Mouse (Mus musculus): ENCODE data around the gene Slc45a2. TPM values are rescaled to one million over a fixed set of nuclear protein-coding genes. Genes with fewer than 3 reads are reported as not detected.

Slc45a2 gene
- total and polyA plus RNA-seq, 3 experiments, result 0.05 TPM; not detected in 2

DNA sequence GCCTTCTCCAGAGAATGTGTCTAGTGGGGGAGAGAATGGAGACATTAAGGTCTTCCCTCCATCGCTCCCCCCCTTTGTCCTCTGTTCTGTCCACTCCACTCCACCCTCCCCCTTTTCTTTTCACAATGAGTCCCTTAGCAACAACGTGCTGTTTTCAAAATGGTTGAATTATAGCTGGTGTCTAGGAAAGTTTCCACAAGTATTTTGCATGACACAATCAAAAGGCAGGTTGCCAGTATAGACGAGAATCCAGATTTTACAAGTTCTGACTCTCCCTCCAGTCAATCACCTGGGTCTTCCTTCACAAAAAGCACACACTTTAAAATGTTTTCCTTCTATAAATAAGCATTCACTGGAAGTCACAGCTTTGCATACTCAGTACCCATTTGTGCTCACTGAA, 43.8 kb upstream of the Slc45a2 start:
- no peak overlapping the region for H3K4me3 ChIP-seq (ENCODE audit: low read depth, low read length)
- no peak for DNase-seq (ENCODE audit: low spot score)
- ATAC-seq (ENCODE audit: extremely low read depth, insufficient number of reproducible peaks, low FRiP score, poor library complexity, severe bottlenecking), result no peak

DNA sequence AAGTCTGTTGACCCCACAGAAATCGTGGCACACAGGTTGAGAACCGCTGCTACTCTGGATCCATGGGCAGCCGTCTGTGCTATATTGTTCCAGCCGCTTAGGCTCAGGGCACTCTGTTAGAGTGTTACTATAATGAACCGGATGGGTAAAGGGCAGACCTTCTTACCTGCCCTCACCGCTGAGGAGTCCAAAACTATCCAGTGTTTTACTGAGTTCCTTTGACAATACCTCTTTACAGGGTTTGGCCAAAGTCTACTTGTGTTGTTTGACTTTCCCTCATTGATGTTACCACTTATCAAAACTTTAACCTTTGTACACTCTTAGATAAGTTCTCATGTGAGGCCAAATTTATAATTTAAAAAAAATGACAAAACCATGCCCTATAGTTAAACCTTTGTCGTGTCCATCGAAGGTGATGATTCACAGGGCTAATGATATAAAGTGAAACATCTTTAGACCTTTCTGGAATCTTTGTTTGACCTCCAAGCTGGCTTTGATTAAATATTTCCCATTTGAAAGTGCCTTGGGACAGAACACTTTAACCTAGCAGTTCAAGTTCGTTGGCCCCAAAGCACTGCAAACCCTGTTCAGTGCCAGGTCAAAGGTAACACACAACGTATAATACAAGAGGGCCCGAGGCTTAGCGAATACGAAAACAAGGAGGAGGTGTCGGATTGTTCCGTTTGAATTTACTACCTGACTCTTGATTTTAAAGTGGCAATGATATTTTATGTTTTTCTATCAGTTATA, 41.1 kb upstream of the Slc45a2 start:
- no peaks in the 10 kb centered on the region for H3K4me1 ChIP-seq (ENCODE audit: insufficient read depth, low read depth, low read length)
- H3K9me3 ChIP-seq (replicated peaks), result no peaks in the 10 kb centered on the region
- no peak overlapping the region for H3K4me3 ChIP-seq (ENCODE audit: low read depth, low read length)
- ATAC-seq (ENCODE audit: extremely low read depth, insufficient number of reproducible peaks, low FRiP score, poor library complexity, severe bottlenecking) (no peak), DNase-seq (ENCODE audit: low spot score) (no peak)
- no peaks in the 10 kb centered on the region for H3K36me3 ChIP-seq (replicated peaks)
- peaks cover 4% of the 10 kb centered on the region; the same call in 1 of the 2 replicates for H3K27me3 ChIP-seq (ENCODE audit: insufficient read depth, low read length)
- no peak for TF ChIP-seq GATA2 (IDR thresholded peaks at IDR 0.05; ENCODE audit: borderline replicate concordance, low read depth, low read length)
- no peak for TF ChIP-seq CTCF (IDR thresholded peaks at IDR 0.05; ENCODE audit: low read depth, low read length)
- TF ChIP-seq TAL1 (conservative IDR thresholded peaks at IDR 0.05; ENCODE audit: low read depth, low read length), result no peak
- no peak for TF ChIP-seq POLR2AphosphoS5 (IDR thresholded peaks at IDR 0.05; ENCODE audit: insufficient replicate concordance, low read depth, low read length)
- no peak for TF ChIP-seq GATA1 (IDR thresholded peaks at IDR 0.05; ENCODE audit: borderline replicate concordance, low read length)

More for the DNA sequence above, 43.8 kb upstream of the Slc45a2 start:
- H3K27me3 ChIP-seq (ENCODE audit: insufficient read depth, low read length), result peaks cover 10% of the 10 kb centered on the region; the same call in 1 of the 2 replicates
- no peaks in the 10 kb centered on the region for H3K4me1 ChIP-seq (ENCODE audit: insufficient read depth, low read depth, low read length)
- H3K9me3 ChIP-seq (replicated peaks), result no peaks in the 10 kb centered on the region
- H3K36me3 ChIP-seq (replicated peaks), result no peaks in the 10 kb centered on the region
- TF ChIP-seq GATA1 (IDR thresholded peaks at IDR 0.05; ENCODE audit: borderline replicate concordance, low read length), result no peak
- TF ChIP-seq TAL1 (conservative IDR thresholded peaks at IDR 0.05; ENCODE audit: low read depth, low read length), result no peak
- TF ChIP-seq CTCF (IDR thresholded peaks at IDR 0.05; ENCODE audit: low read depth, low read length), result no peak
- TF ChIP-seq GATA2 (IDR thresholded peaks at IDR 0.05; ENCODE audit: borderline replicate concordance, low read depth, low read length), result no peak
- TF ChIP-seq POLR2AphosphoS5 (IDR thresholded peaks at IDR 0.05; ENCODE audit: insufficient replicate concordance, low read depth, low read length), result no peak

DNA sequence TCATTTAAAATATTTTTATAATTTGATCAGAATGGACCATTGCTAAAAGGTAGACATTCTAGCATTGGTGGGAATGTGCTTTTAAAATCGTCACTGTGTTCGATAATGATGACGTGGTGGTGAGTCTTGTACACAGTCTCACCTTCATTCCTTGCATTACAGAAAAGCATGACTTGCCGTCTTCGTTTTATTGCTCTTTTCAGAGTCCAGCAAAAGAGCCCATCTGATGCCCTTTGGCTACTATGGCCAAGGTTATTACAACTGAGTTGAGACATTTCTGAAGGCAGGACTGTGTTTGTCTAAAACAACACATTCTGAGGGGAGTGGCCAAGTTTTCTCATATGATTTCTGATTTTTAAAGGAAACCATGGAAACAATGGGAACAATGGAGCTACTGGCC, 40.3 kb upstream of the Slc45a2 start:
- ATAC-seq (ENCODE audit: extremely low read depth, insufficient number of reproducible peaks, low FRiP score, poor library complexity, severe bottlenecking), result no peak
- DNase-seq (ENCODE audit: low spot score), result no peak
- no peak for TF ChIP-seq POLR2AphosphoS5 (IDR thresholded peaks at IDR 0.05; ENCODE audit: insufficient replicate concordance, low read depth, low read length)
- TF ChIP-seq TAL1 (conservative IDR thresholded peaks at IDR 0.05; ENCODE audit: low read depth, low read length), result no peak
- no peak for TF ChIP-seq GATA1 (IDR thresholded peaks at IDR 0.05; ENCODE audit: borderline replicate concordance, low read length)
- no peak for TF ChIP-seq CTCF (IDR thresholded peaks at IDR 0.05; ENCODE audit: low read depth, low read length)
- TF ChIP-seq GATA2 (IDR thresholded peaks at IDR 0.05; ENCODE audit: borderline replicate concordance, low read depth, low read length), result no peak

DNA sequence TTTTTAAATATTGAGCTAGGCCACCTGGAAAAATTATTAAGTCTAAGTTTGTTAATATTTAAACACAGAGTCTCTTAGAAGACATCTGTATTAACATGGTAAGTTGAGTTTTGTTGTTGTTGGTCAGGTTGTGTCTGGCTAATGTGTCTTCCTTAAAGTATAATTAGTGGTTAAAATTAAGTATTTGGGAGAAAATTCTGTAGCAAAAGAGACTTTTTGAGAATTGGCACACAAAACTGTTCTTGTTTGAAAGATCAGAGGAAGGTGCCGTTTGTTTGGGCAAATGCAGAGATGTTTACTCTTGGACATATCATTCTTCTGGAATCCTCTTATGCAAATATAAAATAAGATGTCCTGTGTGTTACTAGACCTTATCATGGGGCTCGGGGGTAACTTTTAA, 37.9 kb upstream of the Slc45a2 start:
- TF ChIP-seq TAL1 (conservative IDR thresholded peaks at IDR 0.05; ENCODE audit: low read depth, low read length), result no peak
- TF ChIP-seq GATA2 (IDR thresholded peaks at IDR 0.05; ENCODE audit: borderline replicate concordance, low read depth, low read length), result no peak
- TF ChIP-seq CTCF (IDR thresholded peaks at IDR 0.05; ENCODE audit: low read depth, low read length), result no peak
- no peak for TF ChIP-seq POLR2AphosphoS5 (IDR thresholded peaks at IDR 0.05; ENCODE audit: insufficient replicate concordance, low read depth, low read length)
- TF ChIP-seq GATA1 (IDR thresholded peaks at IDR 0.05; ENCODE audit: borderline replicate concordance, low read length), result no peak
- no peak for ATAC-seq (ENCODE audit: extremely low read depth, insufficient number of reproducible peaks, low FRiP score, poor library complexity, severe bottlenecking)
- no peaks in the 10 kb centered on the region for H3K36me3 ChIP-seq (replicated peaks)
- no peaks in the 10 kb centered on the region for H3K9me3 ChIP-seq (replicated peaks)
- H3K27me3 ChIP-seq (ENCODE audit: insufficient read depth, low read length), result peaks cover 4% of the 10 kb centered on the region; the same call in 1 of the 2 replicates
- no peaks in the 10 kb centered on the region for H3K4me1 ChIP-seq (ENCODE audit: insufficient read depth, low read depth, low read length)
- no peak overlapping the region for H3K4me3 ChIP-seq (ENCODE audit: low read depth, low read length)
- no peak for DNase-seq (ENCODE audit: low spot score)

More for the DNA sequence above, 40.3 kb upstream of the Slc45a2 start:
- Histone ChIP-seq H3K4me1 (ENCODE audit: insufficient read depth, low read depth, low read length) (no peaks in the 10 kb centered on the region), H3K36me3 (replicated peaks) (no peaks in the 10 kb centered on the region), H3K4me3 (ENCODE audit: low read depth, low read length) (no peak overlapping the region), H3K9me3 (replicated peaks) (no peaks in the 10 kb centered on the region), H3K27me3 (ENCODE audit: insufficient read depth, low read length) (peaks cover 4% of the 10 kb centered on the region; the same call in 1 of the 2 replicates)

DNA sequence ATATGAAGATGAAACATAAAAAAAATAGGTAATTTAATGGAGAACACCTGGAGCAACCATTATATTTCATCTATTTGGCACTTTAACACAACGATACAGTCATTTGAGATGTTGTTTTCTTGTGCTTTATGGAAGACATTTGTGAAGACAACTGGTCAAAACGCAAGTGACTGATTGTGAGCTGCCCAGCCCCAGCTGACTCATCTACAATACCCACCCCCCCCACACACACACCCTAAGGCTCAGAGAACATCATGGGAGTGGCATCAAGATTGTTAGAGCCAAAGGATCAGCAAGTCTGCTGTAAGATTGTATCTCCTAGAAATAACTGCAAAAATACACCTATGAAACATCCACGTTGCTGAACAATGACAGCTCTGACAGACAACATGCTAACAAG, 31.1 kb upstream of the Slc45a2 start:
- Histone ChIP-seq H3K27me3 (ENCODE audit: insufficient read depth, low read length) (0 out of 2 replicates have a peak, but pooled peaks cover 3% of the 10 kb centered on the region), H3K4me3 (ENCODE audit: low read depth, low read length) (no peak overlapping the region), H3K4me1 (ENCODE audit: insufficient read depth, low read depth, low read length) (no peaks in the 10 kb centered on the region), H3K36me3 (replicated peaks) (no peaks in the 10 kb centered on the region), H3K9me3 (replicated peaks) (no peaks in the 10 kb centered on the region)
- DNase-seq (ENCODE audit: low spot score) (no peak), ATAC-seq (ENCODE audit: extremely low read depth, insufficient number of reproducible peaks, low FRiP score, poor library complexity, severe bottlenecking) (no peak)
- no peak for TF ChIP-seq GATA1 (IDR thresholded peaks at IDR 0.05; ENCODE audit: borderline replicate concordance, low read length)

DNA sequence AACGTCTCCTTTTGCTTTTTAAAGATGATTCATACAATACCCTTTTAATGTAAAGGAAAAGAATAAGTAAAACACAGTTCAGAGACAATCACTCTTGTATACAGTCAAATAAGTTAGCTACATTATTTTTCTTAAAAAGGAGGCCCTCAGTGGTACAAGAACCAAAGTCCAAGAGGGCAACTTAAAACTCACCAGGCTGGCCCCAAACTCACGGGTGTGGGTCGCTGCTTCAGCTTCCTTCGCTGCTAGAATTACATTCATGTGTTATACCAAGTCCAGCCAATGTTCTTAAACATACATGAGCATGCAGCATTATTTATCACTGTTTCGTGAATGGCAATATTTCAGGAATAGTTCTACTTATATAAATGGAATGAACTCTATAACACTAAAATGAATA, 29.7 kb upstream of the Slc45a2 start:
- TF ChIP-seq GATA2 (IDR thresholded peaks at IDR 0.05; ENCODE audit: borderline replicate concordance, low read depth, low read length), result no peak
- Histone ChIP-seq H3K27me3 (ENCODE audit: insufficient read depth, low read length) (peaks cover 5% of the 10 kb centered on the region; the same call in 1 of the 2 replicates), H3K9me3 (replicated peaks) (no peaks in the 10 kb centered on the region), H3K36me3 (replicated peaks) (no peaks in the 10 kb centered on the region), H3K4me3 (ENCODE audit: low read depth, low read length) (no peak overlapping the region), H3K4me1 (ENCODE audit: insufficient read depth, low read depth, low read length) (no peaks in the 10 kb centered on the region)
- no peak for ATAC-seq (ENCODE audit: extremely low read depth, insufficient number of reproducible peaks, low FRiP score, poor library complexity, severe bottlenecking)
- DNase-seq (ENCODE audit: low spot score), result no peak

Data from G1E (cell line).